Mouse (Mus musculus) forebrain, postnatal 0 days (tissue): ENCODE measurements around the gene Ppp2r5e. TPM values are rescaled to one million over a fixed set of nuclear protein-coding genes. Genes with fewer than 3 reads are reported as not detected.

Experiments used
- ATAC-seq: fragments of 200-750 bp; cut with Nextera tagmentation; 2 replicates; pipeline ENCODE4 v1.8.0; 2017; ENCODE audit warnings: mild to moderate bottlenecking, moderate library complexity
- DNase-seq: peaks from one replicate; pipeline ENCODE4 v3.0.0-alpha.2; 2015
- H3K27ac ChIP-seq: fragments of 300-500 bp; sonication (generic); 2 replicates; pipeline ENCODE4 v1.5.1; 2014; ENCODE audit warnings: low read depth, mild to moderate bottlenecking, antibody characterized with exemption, low read length, moderate library complexity, mixed read lengths
- H3K27me3 ChIP-seq: fragments of 300-500 bp; sonication (generic); 2 replicates; pipeline ENCODE4 v1.6.1; 2014; ENCODE audit warnings: mild to moderate bottlenecking, low read length, mixed read lengths; ENCODE audit not compliant: insufficient read depth
- H3K36me3 ChIP-seq: fragments of 300-500 bp; sonication (generic); 2 replicates; pipeline ENCODE4 v1.6.1; 2014; ENCODE audit warnings: mild to moderate bottlenecking, moderate library complexity; ENCODE audit not compliant: insufficient read depth
- H3K4me1 ChIP-seq: fragments of 300-500 bp; sonication (generic); 2 replicates; pipeline ENCODE4 v1.6.1; 2014; ENCODE audit warnings: antibody characterized with exemption; ENCODE audit not compliant: insufficient read depth
- H3K4me2 ChIP-seq: fragments of 300-500 bp; sonication (generic); 2 replicates; pipeline ENCODE4 v1.6.1; 2014; ENCODE audit warnings: low read depth, mild to moderate bottlenecking, moderate library complexity
- H3K4me3 ChIP-seq: fragments of 300-500 bp; sonication (generic); 2 replicates; pipeline ENCODE4 v1.5.1; 2014; ENCODE audit warnings: low read depth, low read length, mixed read lengths
- H3K9ac ChIP-seq: fragments of 300-500 bp; sonication (generic); 2 replicates; pipeline ENCODE4 v1.6.1; 2014; ENCODE audit warnings: mild to moderate bottlenecking
- H3K9me3 ChIP-seq: fragments of 300-500 bp; sonication (generic); 2 replicates; pipeline ENCODE4 v1.6.1; 2016; ENCODE audit warnings: low read length
- CTCF ChIP-seq: sonication (generic); IDR thresholded peaks from 2 replicates; pipeline ENCODE4 v1.5.1; 2016; ENCODE audit warnings: antibody characterized with exemption, control low read depth, low read depth
- WGBS: fragments of 180-500 bp; shearing (Covaris S2); extraction: QIAGEN DNeasy Blood & Tissue Kit; methylation state at CpG from one replicate; pipeline ENCODE4 v1.1.7; 2014; 5-methylcytosine and 5-hydroxymethylcytosine counted together
- polyA plus RNA-seq: library from polyadenylated mRNA; unstranded; fragments of >200 nt; fragmentation: Nextera tagmentation; extraction: Ambion mirVana; gene quantifications from 2 replicates; pipeline ENCODE4 v1.2.1, GENCODE M21; 2015
- total RNA-seq: library from RNA; depleted of rRNA; stranded (reverse); fragments of >200 nt; gene quantifications from 2 replicates; pipeline ENCODE4 v1.2.3, GENCODE M21; 2014

The Ppp2r5e gene
- total and polyA plus RNA-seq, 2 experiments from 2014 or later, result 26.7 to 50.8 TPM

- ATAC-seq (no peak), DNase-seq (no peak)
- H3K4me3 ChIP-seq, result no peak overlapping the region
- peaks cover 3% of the 10 kb centered on the region; the same call in 1 of the 2 replicates for H3K36me3 ChIP-seq
- no peak for TF ChIP-seq CTCF
- no peaks in the 10 kb centered on the region for H3K27me3 ChIP-seq
- no peak overlapping the region for H3K9ac ChIP-seq
- H3K27ac ChIP-seq, result no peak overlapping the region
- no peaks in the 10 kb centered on the region for H3K4me1 ChIP-seq
- H3K9me3 ChIP-seq, result no peaks in the 10 kb centered on the region
- H3K4me2 ChIP-seq, result no peak overlapping the region
- WGBS, result 88% methylated on average over 1 of the region's 1 CpGs
Measured at GRCm38 (mm10) chr12:75562996-75563618, 32.9 kb downstream of the Ppp2r5e start.

GRCm38 (mm10) chr12:75560681-75561387 is 35.2 kb downstream of the Ppp2r5e start:
- WGBS, result 90% methylated on average over 4 of the region's 4 CpGs
- Histone ChIP-seq H3K4me1 (no peaks in the 10 kb centered on the region), H3K27me3 (no peaks in the 10 kb centered on the region), H3K4me2 (no peak overlapping the region), H3K36me3 (peaks cover 3% of the 10 kb centered on the region; the same call in 1 of the 2 replicates), H3K4me3 (no peak overlapping the region), H3K27ac (no peak overlapping the region), H3K9me3 (no peaks in the 10 kb centered on the region), H3K9ac (no peak overlapping the region)
- DNase-seq (no peak), ATAC-seq (no peak)
- no peak for TF ChIP-seq CTCF

GRCm38 (mm10) chr12:75559196-75559595 is 36.8 kb downstream of the Ppp2r5e start:
- Histone ChIP-seq H3K36me3 (no peaks in the 10 kb centered on the region), H3K4me2 (no peak overlapping the region), H3K9ac (no peak overlapping the region), H3K4me1 (no peaks in the 10 kb centered on the region), H3K9me3 (no peaks in the 10 kb centered on the region), H3K4me3 (no peak overlapping the region), H3K27me3 (no peaks in the 10 kb centered on the region), H3K27ac (no peak overlapping the region)
- ATAC-seq (no peak), DNase-seq (no peak)
- WGBS, result 56% methylated on average over 2 of the region's 2 CpGs
- no peak for TF ChIP-seq CTCF

- H3K9me3 ChIP-seq, result no peaks in the 10 kb centered on the region
- WGBS, result 16% methylated on average over 2 of the region's 2 CpGs
- no peaks in the 10 kb centered on the region for H3K36me3 ChIP-seq
- peak overlapping the region; percentile 21; the same call in 1 of the 2 replicates for H3K27ac ChIP-seq
- no peak for TF ChIP-seq CTCF
- no peaks in the 10 kb centered on the region for H3K4me1 ChIP-seq
- H3K4me3 ChIP-seq, result no peak overlapping the region
- no peaks in the 10 kb centered on the region for H3K27me3 ChIP-seq
- peak; percentile 24 for DNase-seq
- no peak overlapping the region for H3K9ac ChIP-seq
- no peak overlapping the region for H3K4me2 ChIP-seq
- ATAC-seq, result no peak; the same call in 1 of the 2 replicates
Measured at GRCm38 (mm10) chr12:75557813-75558212, 38.2 kb downstream of the Ppp2r5e start.

GRCm38 (mm10) chr12:75555032-75555431 is 41.0 kb downstream of the Ppp2r5e start:
- WGBS, result 62% methylated on average over 3 of the region's 3 CpGs
- no peak for DNase-seq
- Histone ChIP-seq H3K27ac (no peak overlapping the region), H3K9me3 (no peaks in the 10 kb centered on the region), H3K4me3 (no peak overlapping the region), H3K9ac (no peak overlapping the region), H3K27me3 (no peaks in the 10 kb centered on the region), H3K4me2 (no peak overlapping the region), H3K4me1 (no peaks in the 10 kb centered on the region), H3K36me3 (no peaks in the 10 kb centered on the region)
- ATAC-seq, result no peak
- no peak for TF ChIP-seq CTCF

GRCm38 (mm10) chr12:75552296-75552695 is 43.7 kb downstream of the Ppp2r5e start:
- no peak for ATAC-seq
- Histone ChIP-seq H3K4me2 (no peak overlapping the region), H3K4me3 (no peak overlapping the region), H3K9ac (no peak overlapping the region), H3K27me3 (no peaks in the 10 kb centered on the region), H3K9me3 (no peaks in the 10 kb centered on the region), H3K4me1 (no peaks in the 10 kb centered on the region), H3K27ac (no peak overlapping the region), H3K36me3 (no peaks in the 10 kb centered on the region)
- no peak for TF ChIP-seq CTCF
- WGBS, result 78% methylated on average over 3 of the region's 3 CpGs
- no peak for DNase-seq

- no peak for DNase-seq
- no peak for TF ChIP-seq CTCF
- Histone ChIP-seq H3K4me2 (no peak overlapping the region), H3K27me3 (no peaks in the 10 kb centered on the region), H3K36me3 (no peaks in the 10 kb centered on the region), H3K27ac (no peak overlapping the region), H3K4me3 (no peak overlapping the region), H3K4me1 (no peaks in the 10 kb centered on the region), H3K9ac (no peak overlapping the region), H3K9me3 (no peaks in the 10 kb centered on the region)
- ATAC-seq, result no peak
- WGBS, result 90% methylated on average over 5 of the region's 5 CpGs
Measured at GRCm38 (mm10) chr12:75551671-75552070, 44.4 kb downstream of the Ppp2r5e start.
